Mouse (Mus musculus) regulatory T cell (primary cell): ENCODE results near the gene Hist1h2af.

ENCODE experiments used
- in situ Hi-C: fragments of 300-600 bp; cut with MboI, MseI; formaldehyde crosslinking; loops from one replicate; pipeline ENCODE4 v1.15.1; 2025; ENCODE audit warnings: high pct_unique_total_duplicates

Gene Hist1h2af

GRCm38 (mm10) chr13:23554393-23554792 is 20.7 kb downstream of the Hist1h2af start:
- in situ Hi-C loops = loop anchor here (25.0 kb wide), 2 partner anchors 1058 to 1742 kb away; partner anchors contain the start of genes Hist1h2ao, Hist1h2bq and Hist1h4m

- in situ Hi-C loops = loop anchor here (25.0 kb wide), 2 partner anchors 1057 to 1743 kb away; partner anchors contain the start of genes Hist1h2ao, Hist1h2bq and Hist1h4m
Observed at GRCm38 (mm10) chr13:23554925-23555838, 21.5 kb downstream of the Hist1h2af start.

- in situ Hi-C loops = loop anchor here (25.0 kb wide), 2 partner anchors 1056 to 1744 kb away; partner anchors contain the start of genes Hist1h2ao, Hist1h2bq and Hist1h4m
Observed at GRCm38 (mm10) chr13:23555839-23556416, 22.2 kb downstream of the Hist1h2af start.

- in situ Hi-C loops = loop anchor here (25.0 kb wide), 2 partner anchors 1055 to 1745 kb away; partner anchors contain the start of genes Hist1h2ao, Hist1h2bq and Hist1h4m
Observed at GRCm38 (mm10) chr13:23556906-23557305, 23.2 kb downstream of the Hist1h2af start.

GRCm38 (mm10) chr13:23560699-23561098 is 27.0 kb downstream of the Hist1h2af start:
- in situ Hi-C loops = loop anchor here (25.0 kb wide), 2 partner anchors 1052 to 1748 kb away; partner anchors contain the start of genes Hist1h2ao, Hist1h2bq and Hist1h4m

- in situ Hi-C loops = loop anchor here (25.0 kb wide), 2 partner anchors 1051 to 1749 kb away; partner anchors contain the start of genes Hist1h2ao, Hist1h2bq and Hist1h4m
Observed at GRCm38 (mm10) chr13:23561531-23561882, 27.8 kb downstream of the Hist1h2af start.

GRCm38 (mm10) chr13:23561883-23562659 is 28.4 kb downstream of the Hist1h2af start, which contains the start of gene Hist1h3e:
Gene Hist1h3e (minus strand): TSS chr13:23562369.
- in situ Hi-C loops = loop anchor here (25.0 kb wide), 2 partner anchors 1050 to 1750 kb away; partner anchors contain the start of genes Hist1h2ao, Hist1h2bq and Hist1h4m

- in situ Hi-C loops = loop anchor here (25.0 kb wide), 2 partner anchors 1049 to 1751 kb away; partner anchors contain the start of genes Hist1h2ao, Hist1h2bq and Hist1h4m
Observed at GRCm38 (mm10) chr13:23562699-23563462, 29.2 kb downstream of the Hist1h2af start.

GRCm38 (mm10) chr13:23564482-23564881 is 30.8 kb downstream of the Hist1h2af start:
- in situ Hi-C loops = loop anchor here (25.0 kb wide), 2 partner anchors 1048 to 1752 kb away; partner anchors contain the start of genes Hist1h2ao, Hist1h2bq and Hist1h4m

- in situ Hi-C loops = loop anchor here (5.0 to 25.0 kb wide), 4 partner anchors 112 to 1848 kb away; partner anchors contain the start of genes Hist1h2ac, Hist1h2ao, Hist1h2bc and Hist1h2bm
Observed at GRCm38 (mm10) chr13:23570261-23571021, 36.7 kb downstream of the Hist1h2af start.

- in situ Hi-C loops = loop anchor here (5.0 to 25.0 kb wide), 4 partner anchors 111 to 1849 kb away; partner anchors contain the start of genes Hist1h2ac, Hist1h2ao, Hist1h2bc and Hist1h2bm
Observed at GRCm38 (mm10) chr13:23571022-23571503, 37.4 kb downstream of the Hist1h2af start, which contains the start of the genes Hist1h2ae and Hist1h2bg. Gene Hist1h2ae (minus strand): TSS chr13:23571220. Gene Hist1h2bg (plus strand): TSS chr13:23571396.

GRCm38 (mm10) chr13:23571504-23572217 is 38.0 kb downstream of the Hist1h2af start:
- in situ Hi-C loops = loop anchor here (5.0 to 25.0 kb wide), 4 partner anchors 111 to 1849 kb away; partner anchors contain the start of genes Hist1h2ac, Hist1h2ao, Hist1h2bc and Hist1h2bm

GRCm38 (mm10) chr13:23572218-23573033 is 38.7 kb downstream of the Hist1h2af start:
- in situ Hi-C loops = loop anchor here (5.0 to 25.0 kb wide), 4 partner anchors 110 to 1850 kb away; partner anchors contain the start of genes Hist1h2ac, Hist1h2ao, Hist1h2bc and Hist1h2bm

GRCm38 (mm10) chr13:23573034-23573897 is 39.6 kb downstream of the Hist1h2af start:
- in situ Hi-C loops = loop anchor here (5.0 to 25.0 kb wide), 4 partner anchors 109 to 1851 kb away; partner anchors contain the start of genes Hist1h2ac, Hist1h2ao, Hist1h2bc and Hist1h2bm

GRCm38 (mm10) chr13:23573898-23574524 is 40.3 kb downstream of the Hist1h2af start, which contains the start of the genes Hist1h2bf and Hist1h2ad:
Gene Hist1h2bf (minus strand): TSS chr13:23574196.
Gene Hist1h2ad (plus strand): TSS chr13:23574381.
- in situ Hi-C loops = loop anchor here (5.0 to 25.0 kb wide), 4 partner anchors 108 to 1852 kb away; partner anchors contain the start of genes Hist1h2ac, Hist1h2ao, Hist1h2bc and Hist1h2bm
